Mouse (Mus musculus): ENCODE measurements around the gene Arid1b. TPM values are rescaled to one million over a fixed set of nuclear protein-coding genes. Genes with fewer than 3 reads are reported as not detected.

The Arid1b gene
- total and polyA plus RNA-seq, 3 experiments, result 11.6 to 49.1 (median 32.4) TPM

DNA sequence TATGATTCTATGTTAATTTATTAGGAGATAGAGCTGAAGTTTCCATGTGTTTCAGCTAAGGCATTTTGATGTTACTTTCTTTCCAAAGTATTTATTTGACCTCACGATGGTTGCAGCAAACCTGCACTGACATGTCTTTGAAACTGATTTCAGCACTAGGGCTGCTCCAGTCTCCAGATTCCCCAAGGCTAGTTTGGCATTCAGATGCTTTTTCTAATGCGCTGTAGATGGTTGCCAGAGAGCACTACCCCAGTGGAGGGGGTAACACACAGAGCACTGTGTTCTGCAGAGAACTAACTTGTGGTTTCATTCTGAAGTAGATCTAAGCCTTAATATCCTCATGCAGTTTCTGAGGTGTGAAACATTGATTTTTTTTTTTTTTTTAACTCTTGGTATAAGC, 250.4 kb downstream of the Arid1b start:
- Histone ChIP-seq H3K4me3 (ENCODE audit: low read depth, low read length) (no peak overlapping the region), H3K36me3 (replicated peaks) (peaks cover 59% of the 10 kb centered on the region), H3K4me1 (ENCODE audit: insufficient read depth, low read depth, low read length) (no peaks in the 10 kb centered on the region), H3K27me3 (ENCODE audit: insufficient read depth, low read length) (no peaks in the 10 kb centered on the region), H3K9me3 (replicated peaks) (no peaks in the 10 kb centered on the region)
- TF ChIP-seq POLR2AphosphoS5 (IDR thresholded peaks at IDR 0.05; ENCODE audit: insufficient replicate concordance, low read depth, low read length), result no peak
- TF ChIP-seq GATA1 (IDR thresholded peaks at IDR 0.05; ENCODE audit: borderline replicate concordance, low read length), result no peak
- no peak for TF ChIP-seq TAL1 (conservative IDR thresholded peaks at IDR 0.05; ENCODE audit: low read depth, low read length)
- no peak for TF ChIP-seq CTCF (IDR thresholded peaks at IDR 0.05; ENCODE audit: low read depth, low read length)
- TF ChIP-seq GATA2 (IDR thresholded peaks at IDR 0.05; ENCODE audit: borderline replicate concordance, low read depth, low read length), result no peak
- DNase-seq (ENCODE audit: low spot score) (no peak), ATAC-seq (ENCODE audit: extremely low read depth, insufficient number of reproducible peaks, low FRiP score, poor library complexity, severe bottlenecking) (no peak)

DNA sequence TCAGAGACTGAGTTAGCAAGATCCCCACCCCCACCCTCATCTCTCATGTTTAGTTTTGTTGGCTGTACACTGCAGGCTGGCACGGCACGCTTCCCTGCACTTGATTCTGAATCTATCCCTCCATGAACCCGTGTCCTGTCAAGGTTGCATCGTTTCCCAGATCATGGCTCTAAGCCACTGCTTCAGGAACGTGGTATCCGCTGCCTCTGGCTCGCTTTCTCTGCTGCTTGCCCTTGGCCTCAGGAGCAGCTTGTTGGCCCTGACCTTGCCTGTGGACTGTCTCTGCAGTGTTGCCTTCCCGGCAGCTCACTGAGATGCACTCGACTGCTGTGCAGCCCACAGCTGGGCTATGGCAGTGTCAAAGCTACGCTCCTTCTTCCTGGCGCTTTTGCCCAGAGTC, 252.6 kb downstream of the Arid1b start:
- Histone ChIP-seq H3K4me1 (ENCODE audit: insufficient read depth, low read depth, low read length) (no peaks in the 10 kb centered on the region), H3K36me3 (replicated peaks) (peaks cover 78% of the 10 kb centered on the region), H3K4me3 (ENCODE audit: low read depth, low read length) (no peak overlapping the region), H3K27me3 (ENCODE audit: insufficient read depth, low read length) (no peaks in the 10 kb centered on the region), H3K9me3 (replicated peaks) (no peaks in the 10 kb centered on the region)
- DNase-seq (ENCODE audit: low spot score) (no peak), ATAC-seq (ENCODE audit: extremely low read depth, insufficient number of reproducible peaks, low FRiP score, poor library complexity, severe bottlenecking) (no peak)
- no peak for TF ChIP-seq GATA1 (IDR thresholded peaks at IDR 0.05; ENCODE audit: borderline replicate concordance, low read length)
- no peak for TF ChIP-seq CTCF (IDR thresholded peaks at IDR 0.05; ENCODE audit: low read depth, low read length)
- no peak for TF ChIP-seq TAL1 (conservative IDR thresholded peaks at IDR 0.05; ENCODE audit: low read depth, low read length)
- TF ChIP-seq GATA2 (IDR thresholded peaks at IDR 0.05; ENCODE audit: borderline replicate concordance, low read depth, low read length), result no peak
- TF ChIP-seq POLR2AphosphoS5 (IDR thresholded peaks at IDR 0.05; ENCODE audit: insufficient replicate concordance, low read depth, low read length), result no peak

DNA sequence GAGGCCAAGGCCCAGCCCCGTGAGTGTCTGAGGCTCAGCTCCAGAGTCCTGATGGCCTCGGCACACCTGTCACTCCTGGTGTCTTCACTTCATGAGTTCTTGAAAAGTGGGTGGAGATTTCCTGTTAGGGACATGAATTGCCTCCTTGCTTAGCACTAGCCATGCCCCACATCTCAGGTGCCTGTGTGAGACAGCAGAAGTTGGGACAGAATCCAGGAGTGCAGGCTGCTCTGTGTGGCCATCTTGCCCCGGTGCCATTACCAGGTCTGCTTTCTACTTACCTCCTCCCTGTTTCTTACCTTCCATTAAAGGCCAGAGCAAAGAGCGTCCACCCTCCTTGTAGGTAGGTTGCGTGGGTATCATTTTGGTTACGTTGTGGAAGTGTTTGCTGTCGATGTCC, 253.1 kb downstream of the Arid1b start:
- no peaks in the 10 kb centered on the region for H3K4me1 ChIP-seq (ENCODE audit: insufficient read depth, low read depth, low read length)
- ATAC-seq (ENCODE audit: extremely low read depth, insufficient number of reproducible peaks, low FRiP score, poor library complexity, severe bottlenecking) (no peak), DNase-seq (ENCODE audit: low spot score) (no peak)
- no peak overlapping the region for H3K4me3 ChIP-seq (ENCODE audit: low read depth, low read length)
- H3K36me3 ChIP-seq (replicated peaks), result peaks cover 81% of the 10 kb centered on the region
- no peak for TF ChIP-seq GATA1 (IDR thresholded peaks at IDR 0.05; ENCODE audit: borderline replicate concordance, low read length)
- TF ChIP-seq GATA2 (IDR thresholded peaks at IDR 0.05; ENCODE audit: borderline replicate concordance, low read depth, low read length), result no peak
- TF ChIP-seq TAL1 (conservative IDR thresholded peaks at IDR 0.05; ENCODE audit: low read depth, low read length), result no peak
- no peak for TF ChIP-seq POLR2AphosphoS5 (IDR thresholded peaks at IDR 0.05; ENCODE audit: insufficient replicate concordance, low read depth, low read length)
- TF ChIP-seq CTCF (IDR thresholded peaks at IDR 0.05; ENCODE audit: low read depth, low read length), result no peak
- H3K9me3 ChIP-seq (replicated peaks), result no peaks in the 10 kb centered on the region
- no peaks in the 10 kb centered on the region for H3K27me3 ChIP-seq (ENCODE audit: insufficient read depth, low read length)

DNA sequence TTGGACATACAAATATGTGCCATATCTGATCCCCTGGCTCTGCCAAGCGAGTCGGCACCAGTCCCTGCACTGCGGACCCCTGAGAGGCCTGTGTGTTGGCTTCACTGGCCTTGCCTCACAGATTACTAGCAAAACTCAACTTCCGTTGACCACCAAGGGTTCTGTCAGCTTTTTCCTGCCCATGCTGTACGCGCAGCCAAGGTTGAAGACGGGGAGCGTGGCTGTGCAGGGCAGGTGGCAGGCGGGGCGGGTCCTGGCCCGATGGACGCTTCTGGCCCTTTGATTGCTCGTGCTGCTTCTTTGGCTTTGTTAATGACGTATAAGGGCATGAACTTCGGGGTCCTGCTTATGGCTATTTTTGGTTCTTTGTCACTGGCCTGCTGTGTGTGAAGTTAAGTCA, 253.6 kb downstream of the Arid1b start:
- H3K4me3 ChIP-seq (ENCODE audit: low read depth, low read length), result no peak overlapping the region
- no peaks in the 10 kb centered on the region for H3K9me3 ChIP-seq (replicated peaks)
- DNase-seq (ENCODE audit: low spot score), result no peak
- ATAC-seq (ENCODE audit: extremely low read depth, insufficient number of reproducible peaks, low FRiP score, poor library complexity, severe bottlenecking), result no peak
- no peaks in the 10 kb centered on the region for H3K27me3 ChIP-seq (ENCODE audit: insufficient read depth, low read length)
- no peak for TF ChIP-seq POLR2AphosphoS5 (IDR thresholded peaks at IDR 0.05; ENCODE audit: insufficient replicate concordance, low read depth, low read length)
- no peak for TF ChIP-seq GATA2 (IDR thresholded peaks at IDR 0.05; ENCODE audit: borderline replicate concordance, low read depth, low read length)
- TF ChIP-seq CTCF (IDR thresholded peaks at IDR 0.05; ENCODE audit: low read depth, low read length), result no peak
- TF ChIP-seq TAL1 (conservative IDR thresholded peaks at IDR 0.05; ENCODE audit: low read depth, low read length), result no peak
- TF ChIP-seq GATA1 (IDR thresholded peaks at IDR 0.05; ENCODE audit: borderline replicate concordance, low read length), result no peak
- H3K36me3 ChIP-seq (replicated peaks), result peaks cover 77% of the 10 kb centered on the region
- no peaks in the 10 kb centered on the region for H3K4me1 ChIP-seq (ENCODE audit: insufficient read depth, low read depth, low read length)

DNA sequence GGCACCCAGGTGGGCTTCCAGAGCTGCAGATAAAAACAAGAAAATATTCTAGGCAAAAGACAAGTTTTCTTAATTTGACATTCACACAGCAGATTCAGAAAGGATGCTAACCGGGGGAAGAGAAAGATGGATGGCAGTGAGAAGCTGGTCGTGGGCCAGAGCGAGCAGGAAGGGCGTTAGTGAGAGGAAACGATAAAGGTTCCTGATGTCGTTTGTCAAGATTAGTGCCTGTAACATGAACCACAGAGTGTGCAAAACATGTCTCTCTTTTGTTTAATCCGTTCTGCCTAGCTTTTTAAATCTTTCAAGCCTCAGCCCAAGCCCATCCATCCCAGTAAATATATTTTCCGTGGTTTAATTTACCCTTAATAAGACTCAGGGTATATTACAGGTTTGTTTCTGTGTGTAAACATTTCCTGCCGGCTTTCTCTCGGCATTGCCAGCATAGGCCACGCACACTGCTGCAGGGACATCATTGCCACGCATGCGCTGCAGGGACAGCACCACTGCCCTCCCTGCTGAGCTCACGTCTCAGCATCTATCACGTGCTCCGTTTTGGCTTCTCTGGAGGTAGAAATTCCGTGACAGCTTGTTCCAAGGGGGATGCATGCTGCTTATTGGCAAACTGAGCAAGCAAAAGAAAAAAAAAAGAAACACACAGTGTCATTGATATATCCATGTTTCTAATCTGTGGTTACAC, 255.0 kb downstream of the Arid1b start:
- no peak overlapping the region for H3K4me3 ChIP-seq (ENCODE audit: low read depth, low read length)
- no peak for TF ChIP-seq GATA2 (IDR thresholded peaks at IDR 0.05; ENCODE audit: borderline replicate concordance, low read depth, low read length)
- no peak for TF ChIP-seq POLR2AphosphoS5 (IDR thresholded peaks at IDR 0.05; ENCODE audit: insufficient replicate concordance, low read depth, low read length)
- no peak for TF ChIP-seq CTCF (IDR thresholded peaks at IDR 0.05; ENCODE audit: low read depth, low read length)
- no peak for TF ChIP-seq GATA1 (IDR thresholded peaks at IDR 0.05; ENCODE audit: borderline replicate concordance, low read length)
- TF ChIP-seq TAL1 (conservative IDR thresholded peaks at IDR 0.05; ENCODE audit: low read depth, low read length), result no peak
- H3K9me3 ChIP-seq (replicated peaks), result no peaks in the 10 kb centered on the region
- no peaks in the 10 kb centered on the region for H3K27me3 ChIP-seq (ENCODE audit: insufficient read depth, low read length)
- H3K4me1 ChIP-seq (ENCODE audit: insufficient read depth, low read depth, low read length), result no peaks in the 10 kb centered on the region
- ATAC-seq (ENCODE audit: extremely low read depth, insufficient number of reproducible peaks, low FRiP score, poor library complexity, severe bottlenecking) (no peak), DNase-seq (ENCODE audit: low spot score) (no peak)
- peaks cover 79% of the 10 kb centered on the region for H3K36me3 ChIP-seq (replicated peaks)

DNA sequence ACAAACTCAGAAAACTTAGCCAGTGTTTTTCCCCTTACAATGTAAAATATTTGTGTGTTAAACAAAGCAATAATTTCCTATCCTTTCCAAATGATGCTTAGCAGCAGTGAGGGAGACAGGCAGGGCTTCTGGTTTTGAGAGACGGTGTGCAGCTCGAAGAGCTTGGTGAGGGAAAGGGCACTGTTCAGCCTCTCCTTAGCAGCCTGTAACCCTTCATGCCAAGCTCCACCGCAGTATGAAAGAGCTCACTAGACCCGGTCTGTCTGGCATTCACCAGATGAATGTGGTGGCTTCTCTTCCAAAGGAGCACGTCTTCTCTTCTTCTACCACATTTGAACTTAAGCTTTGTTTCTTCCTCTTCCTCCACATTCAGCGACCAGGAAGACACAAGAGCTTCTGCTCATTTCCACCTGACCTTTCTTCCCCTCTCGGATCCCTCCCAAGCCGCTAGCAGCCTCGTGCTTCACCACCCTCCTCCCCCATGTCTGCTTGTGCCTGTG, 255.6 kb downstream of the Arid1b start:
- no peak for TF ChIP-seq CTCF (IDR thresholded peaks at IDR 0.05; ENCODE audit: low read depth, low read length)
- TF ChIP-seq GATA1 (IDR thresholded peaks at IDR 0.05; ENCODE audit: borderline replicate concordance, low read length), result no peak
- no peak for TF ChIP-seq TAL1 (conservative IDR thresholded peaks at IDR 0.05; ENCODE audit: low read depth, low read length)
- TF ChIP-seq GATA2 (IDR thresholded peaks at IDR 0.05; ENCODE audit: borderline replicate concordance, low read depth, low read length), result no peak
- TF ChIP-seq POLR2AphosphoS5 (IDR thresholded peaks at IDR 0.05; ENCODE audit: insufficient replicate concordance, low read depth, low read length), result no peak
- Histone ChIP-seq H3K4me3 (ENCODE audit: low read depth, low read length) (no peak overlapping the region), H3K27me3 (ENCODE audit: insufficient read depth, low read length) (no peaks in the 10 kb centered on the region), H3K4me1 (ENCODE audit: insufficient read depth, low read depth, low read length) (no peaks in the 10 kb centered on the region), H3K9me3 (replicated peaks) (no peaks in the 10 kb centered on the region), H3K36me3 (replicated peaks) (peaks cover 82% of the 10 kb centered on the region)
- DNase-seq (ENCODE audit: low spot score) (no peak), ATAC-seq (ENCODE audit: extremely low read depth, insufficient number of reproducible peaks, low FRiP score, poor library complexity, severe bottlenecking) (no peak)
